Mouse (Mus musculus) lung, postnatal 25 days (tissue): ENCODE results near the gene Fnbp1l.

Source experiments
- DNase-seq: peaks from one replicate; pipeline ENCODE4 v3.0.0; 2022; ENCODE audit warnings: low spot score

The Fnbp1l gene

DNA sequence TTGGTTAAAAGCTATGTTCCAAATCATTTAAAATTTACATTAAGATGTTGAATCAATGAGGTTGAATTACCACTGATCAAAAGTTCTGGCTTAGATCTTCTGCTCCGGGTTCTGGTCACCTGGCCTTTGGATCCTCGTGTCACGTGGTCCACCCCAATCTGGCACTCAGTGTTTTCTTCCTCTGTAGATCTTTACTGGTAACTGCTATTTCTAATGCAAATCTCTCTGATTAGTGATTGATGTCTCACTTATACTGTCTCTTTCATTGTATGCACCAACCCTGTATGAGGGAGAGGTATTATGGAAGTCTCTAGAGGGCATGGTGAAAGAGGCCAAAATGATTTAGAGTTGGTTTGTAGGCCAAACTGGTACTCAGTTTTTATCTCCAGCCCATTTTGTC is 127.5 kb downstream of the Fnbp1l start:
- DNase-seq: no peak

GRCm38 (mm10) chr3:122490574-122490973 is 128.9 kb downstream of the Fnbp1l start:
- DNase-seq: no peak
